Mouse (Mus musculus) adrenal gland, adult (tissue): ENCODE results near the gene B3gnt2.

Experiments
- DNase-seq, 2 experiments: peaks; one replicate each; pipeline ENCODE4 v3.0.0; 2022 to 2023; ENCODE audit warnings: low spot score in 1 of 2; ENCODE audit not compliant: inconsistent age in 2 of 2

B3gnt2 gene

GRCm38 (mm10) chr11:22871628-22872306, 11.0 kb upstream of the B3gnt2 start:
- DNase-seq = peak in 1 of 2 experiments; percentile 65

- DNase-seq = no peak
These were observed 7.8 kb upstream of the B3gnt2 start for GRCm38 (mm10) chr11:22868582-22868981.

GRCm38 (mm10) chr11:22867691-22868090, 6.9 kb upstream of the B3gnt2 start:
- peak in 1 of 2 experiments; percentile 26 for DNase-seq

- DNase-seq = peak; percentile 63 to 81
These were observed 5.0 kb upstream of the B3gnt2 start for GRCm38 (mm10) chr11:22865635-22866246.

- no peak for DNase-seq
These were observed 3.7 kb upstream of the B3gnt2 start for GRCm38 (mm10) chr11:22864305-22865060.

GRCm38 (mm10) chr11:22863581-22863980, 2.8 kb upstream of the B3gnt2 start:
- no peak for DNase-seq

- peak in 1 of 2 experiments; percentile 46 for DNase-seq
These were observed 554 bp upstream of the B3gnt2 start for GRCm38 (mm10) chr11:22861315-22861714.

GRCm38 (mm10) chr11:22859633-22860334, 977 bp downstream of the B3gnt2 start:
- peak; percentile 93 to 98 for DNase-seq

GRCm38 (mm10) chr11:22859301-22859632, 1.5 kb downstream of the B3gnt2 start:
- DNase-seq = no peak

GRCm38 (mm10) chr11:22858441-22859300, 2.1 kb downstream of the B3gnt2 start:
- DNase-seq = peak; percentile 61 to 85

GRCm38 (mm10) chr11:22857705-22858440, 2.9 kb downstream of the B3gnt2 start:
- DNase-seq = peak in 1 of 2 experiments; percentile 86

- no peak for DNase-seq
These were observed 3.6 kb downstream of the B3gnt2 start for GRCm38 (mm10) chr11:22857106-22857704.

GRCm38 (mm10) chr11:22856371-22856965, 4.3 kb downstream of the B3gnt2 start:
- peak in 1 of 2 experiments; percentile 85 for DNase-seq

GRCm38 (mm10) chr11:22854571-22854970, 6.2 kb downstream of the B3gnt2 start:
- DNase-seq = peak in 1 of 2 experiments; percentile 65

- peak; percentile 69 to 91 for DNase-seq
These were observed 7.1 kb downstream of the B3gnt2 start for GRCm38 (mm10) chr11:22853477-22854157.

- peak in 1 of 2 experiments; percentile 73 for DNase-seq
These were observed 8.3 kb downstream of the B3gnt2 start for GRCm38 (mm10) chr11:22852510-22852909.

- peak in 1 of 2 experiments; percentile 67 for DNase-seq
These were observed 9.3 kb downstream of the B3gnt2 start for GRCm38 (mm10) chr11:22851416-22851815.

GRCm38 (mm10) chr11:22850077-22850476, 10.7 kb downstream of the B3gnt2 start:
- peak in 1 of 2 experiments; percentile 80 for DNase-seq
